Mouse (Mus musculus) MEL (cell line): ENCODE data around the gene Sipa1l1.

Source experiments
- CHD1 ChIP-seq: IDR thresholded peaks from 2 replicates; pipeline ENCODE4 v1.6.1; 2012; ENCODE audit warnings: low read depth, mild to moderate bottlenecking, inconsistent platforms, low read length, improper control_type of control experiment
- EP300 ChIP-seq, 2 experiments: IDR thresholded peaks; 2 replicates each; pipeline ENCODE4 v1.6.1; 2011; ENCODE audit warnings: improper control_type of control experiment in 2 of 2, low read length in 2 of 2, low read depth in 1 of 2, mild to moderate bottlenecking in 1 of 2

DNA sequence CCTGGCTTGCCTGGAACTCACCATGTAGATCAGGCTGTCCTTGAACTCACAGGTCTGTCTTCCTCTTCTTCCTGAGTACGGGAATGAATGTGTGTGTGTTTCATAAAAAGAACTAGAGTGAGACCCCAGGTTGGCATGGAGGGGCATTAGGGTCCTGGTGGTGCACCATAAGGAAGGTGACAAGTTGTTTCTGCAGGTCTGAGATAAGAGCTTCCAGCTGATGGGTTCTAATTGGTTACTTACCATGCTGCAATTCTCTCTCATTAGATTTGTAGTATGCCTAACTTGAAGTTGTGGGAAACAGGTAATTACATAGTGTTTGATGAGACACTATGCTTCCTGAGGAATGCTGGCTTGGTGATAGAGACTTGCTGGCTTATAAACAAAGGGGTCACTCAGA, 4.5 kb downstream of the Sipa1l1 start:
- TF ChIP-seq CHD1 (no peak), EP300 (IDR thresholded peaks at IDR 0.05; ENCODE audit: low read depth in 1 of 2, low read length in 2 of 2) (no peak)
